In the genomic region with DNA sequence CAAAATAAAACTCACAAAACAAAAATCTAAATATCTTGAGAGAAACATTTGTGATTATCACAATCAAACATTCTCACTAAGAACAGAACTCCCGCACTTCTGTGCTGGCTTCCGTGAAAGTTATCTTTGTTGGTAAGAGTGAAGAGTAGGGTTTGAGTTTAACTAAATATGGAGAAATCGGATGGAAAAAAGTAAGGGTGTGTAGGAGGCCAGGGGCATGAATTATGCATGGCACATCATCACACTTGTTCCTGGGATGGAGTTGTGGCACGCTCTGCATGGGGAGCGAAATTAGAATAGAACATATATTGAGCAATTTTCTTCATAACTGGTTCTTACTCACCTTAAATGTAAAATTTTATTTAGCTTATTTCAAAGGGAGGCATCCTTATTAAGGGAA, we compare ENCODE assay signal across 17 mouse cellular contexts.
DNase-seq lines count a peak whose midpoint lies in the region; ATAC-seq lines count a peak whose summit lies in the region.
"Had no signal": no experiment of that assay in that cellular context is flagged by ENCODE, and none has a peak within 500 bp of the region (broad histone marks: within the 10 kb centered on the region; RNA-seq: fewer than 3 reads in every experiment).

No protein-coding gene starts in this region.

- DNase-seq in left cerebral cortex, adult 11 months (ENCODE audit: low spot score) = peak; percentile 30
- no peak for DNase-seq in left cerebral cortex, postnatal 10 days (ENCODE audit: extremely low spot score in 1 of 2, low spot score in 2 of 2)
- DNase-seq in brain, adult 2 months (ENCODE audit: low read depth, low spot score) = peak; percentile 79
- DNase-seq in frontal cortex, postnatal 36 days (ENCODE audit: low spot score in 2 of 2) = peak; percentile 33 to 56
- peak; percentile 79 for DNase-seq in telencephalon, adult 2 months (ENCODE audit: low read depth, low spot score)
- DNase-seq: adrenal gland, adult 2 months; adrenal gland, postnatal 25 days; cerebellum, adult 2 months; cerebellum, postnatal 14 days; embryo, embryonic 11 days; gastrocnemius, postnatal 14 days; heart, postnatal 36 days had no signal

- no peak for ATAC-seq in liver, embryonic 12.5 days
- ATAC-seq: forebrain, embryonic 15.5 days had no signal

- intact Hi-C loops in left cerebral cortex, postnatal 10 days (cut with DNase I) = no loop called here

- H3K9me3 ChIP-seq in liver, embryonic 12.5 days (replicated peaks) = no peaks in the 10 kb centered on the region
- H3K9me3 ChIP-seq: embryonic facial prominence, embryonic 12.5 days; forebrain, embryonic 15.5 days; heart, embryonic 13.5 days; hindbrain, embryonic 15.5 days had no signal

- H3K27ac ChIP-seq in liver, embryonic 12.5 days = no peak overlapping the region
- H3K27ac ChIP-seq: embryonic facial prominence, embryonic 12.5 days; forebrain, embryonic 15.5 days; heart, embryonic 13.5 days; hindbrain, embryonic 15.5 days had no signal

- no peaks in the 10 kb centered on the region for H3K27me3 ChIP-seq in liver, embryonic 12.5 days (replicated peaks)
- H3K27me3 ChIP-seq: embryonic facial prominence, embryonic 12.5 days; forebrain, embryonic 15.5 days; heart, embryonic 13.5 days; hindbrain, embryonic 15.5 days had no signal

- H3K4me1 ChIP-seq in liver, embryonic 12.5 days = no peaks in the 10 kb centered on the region
- H3K4me1 ChIP-seq: embryonic facial prominence, embryonic 12.5 days; forebrain, embryonic 15.5 days; hindbrain, embryonic 15.5 days had no signal

- 78% methylated on average over 5 of the region's 5 CpGs for WGBS in liver, embryonic 12.5 days (ENCODE audit: insufficient replicate concordance)

- no peaks in the 10 kb centered on the region for H3K36me3 ChIP-seq in liver, embryonic 12.5 days
- H3K36me3 ChIP-seq: embryonic facial prominence, embryonic 12.5 days; forebrain, embryonic 15.5 days; heart, embryonic 13.5 days; hindbrain, embryonic 15.5 days had no signal

- no peak overlapping the region for H3K4me2 ChIP-seq in liver, embryonic 12.5 days
- H3K4me2 ChIP-seq: embryonic facial prominence, embryonic 12.5 days; forebrain, embryonic 15.5 days; heart, embryonic 13.5 days; hindbrain, embryonic 15.5 days had no signal

- H3K4me3 ChIP-seq in liver, embryonic 12.5 days = no peak overlapping the region
- H3K4me3 ChIP-seq: embryonic facial prominence, embryonic 12.5 days; forebrain, embryonic 15.5 days; heart, embryonic 13.5 days; hindbrain, embryonic 15.5 days had no signal

- H3K9ac ChIP-seq in liver, embryonic 12.5 days = no peak overlapping the region
- H3K9ac ChIP-seq: embryonic facial prominence, embryonic 12.5 days; forebrain, embryonic 15.5 days; heart, embryonic 13.5 days; hindbrain, embryonic 15.5 days had no signal

Comparison
In these comparisons a context has a peak if more than half of its experiments do, and no peak if none do; other contexts are left out.
1. DNase-seq: peak in left cerebral cortex, adult 11 months (single experiment), brain, adult 2 months (single experiment), frontal cortex, postnatal 36 days (2 of 2) and telencephalon, adult 2 months (single experiment); none in left cerebral cortex, postnatal 10 days (0 of 2).